Mouse (Mus musculus): Measurements from ENCODE around the gene Usp26. TPM values are rescaled to one million over a fixed set of nuclear protein-coding genes. Genes with fewer than 3 reads are reported as not detected.

The Usp26 gene
- total RNA-seq (2023) = not detected

DNA sequence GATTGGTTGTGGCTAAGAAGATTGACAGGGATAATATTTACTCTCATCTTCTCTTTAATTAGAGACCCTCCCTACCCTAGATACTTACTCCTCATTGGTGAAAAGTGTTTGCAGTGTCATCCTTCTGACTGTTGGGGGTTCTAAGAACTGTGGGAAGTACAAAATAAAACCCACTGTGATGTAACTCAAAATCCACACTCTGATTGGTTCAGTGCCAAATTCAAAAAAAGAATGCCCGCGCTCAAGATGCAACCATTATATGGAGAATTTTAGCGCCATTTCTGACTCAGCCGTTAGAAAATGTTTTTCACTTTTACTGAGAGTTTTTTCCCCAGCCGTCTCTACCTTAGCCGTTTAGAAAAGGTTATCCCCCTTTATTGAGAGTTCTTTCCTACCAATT, at the start of gene Usp26:
TSS of gene Usp26 (minus strand) at position 101 of the 400 bp plus-strand sequence.

Other genes starting within 250 kb of the Usp26 start
- gene Hs6st2, start 119.4 kb downstream of the Usp26 start, total RNA-seq (2023) = not detected
- gene 1700080O16Rik, start 171.5 kb upstream of the Usp26 start, total RNA-seq (2023) = not detected

Data from CD8-positive naive resting alpha-beta T cell, adult 57 days (primary cell).